Mouse (Mus musculus): ENCODE data around the gene Zbtb22. TPM values are rescaled to one million over a fixed set of nuclear protein-coding genes. Genes with fewer than 3 reads are reported as not detected.

Gene Zbtb22
- polyA plus RNA-seq, 1 experiment = 92.1 TPM

DNA sequence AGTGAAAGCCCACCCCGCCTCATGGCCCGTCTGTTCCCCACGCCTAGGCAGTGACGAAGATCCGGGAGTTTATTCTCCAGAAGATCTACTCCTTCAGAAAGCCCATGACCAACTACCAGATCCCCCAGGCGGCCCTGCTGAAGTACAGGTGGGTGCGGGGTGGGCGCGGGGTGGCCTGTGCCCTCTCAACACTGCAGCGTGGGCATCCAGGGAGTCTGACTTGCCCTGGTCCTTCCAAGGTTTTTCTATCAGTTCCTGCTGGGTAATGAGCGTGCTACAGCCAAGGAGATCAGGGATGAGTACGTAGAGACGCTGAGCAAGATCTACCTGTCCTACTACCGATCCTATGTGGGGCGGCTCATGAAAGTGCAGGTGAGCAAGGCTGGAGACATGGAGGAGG, 44.2 kb downstream of the Zbtb22 start:
- 92% methylated on average over 15 of the region's 15 CpGs for WGBS
- no peak for TF ChIP-seq CTCF (IDR thresholded peaks at IDR 0.05; ENCODE audit: insufficient read depth, low read length)
- TF ChIP-seq POLR2A (IDR thresholded peaks at IDR 0.05; ENCODE audit: borderline replicate concordance, extremely low read depth, low read depth, low read length) = no peak
- peaks cover 3% of the 10 kb centered on the region for H3K4me1 ChIP-seq (ENCODE audit: control insufficient read depth, insufficient read depth, low read length)
- no peak overlapping the region for H3K4me3 ChIP-seq (replicated peaks; ENCODE audit: extremely low read depth, low read depth, low read length)
- DNase-seq = no peak

DNA sequence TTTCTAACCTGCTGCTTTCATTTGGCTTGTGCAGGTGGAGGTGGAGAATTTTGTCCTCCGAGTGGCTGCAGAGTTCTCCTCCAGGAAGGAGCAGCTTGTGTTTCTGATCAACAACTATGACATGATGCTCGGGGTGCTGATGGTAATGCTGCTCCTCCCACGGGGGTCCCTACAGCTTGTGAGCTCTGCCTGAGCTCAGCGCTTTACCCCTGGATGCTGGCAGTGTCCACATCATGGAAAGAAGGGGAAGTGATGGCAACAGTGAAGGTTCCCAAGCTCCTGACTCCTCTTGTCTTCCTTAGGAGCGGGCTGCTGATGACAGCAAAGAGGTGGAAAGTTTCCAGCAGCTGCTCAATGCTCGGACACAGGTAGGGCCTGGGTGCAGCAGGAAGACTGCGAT, 47.2 kb downstream of the Zbtb22 start:
- WGBS = 91% methylated on average over 7 of the region's 7 CpGs
- TF ChIP-seq POLR2A (IDR thresholded peaks at IDR 0.05; ENCODE audit: borderline replicate concordance, extremely low read depth, low read depth, low read length) (no peak), CTCF (IDR thresholded peaks at IDR 0.05; ENCODE audit: insufficient read depth, low read length) (no peak)
- DNase-seq = no peak
- H3K4me1 ChIP-seq (ENCODE audit: control insufficient read depth, insufficient read depth, low read length) = no peaks in the 10 kb centered on the region
- H3K4me3 ChIP-seq (replicated peaks; ENCODE audit: extremely low read depth, low read depth, low read length) = no peak overlapping the region

DNA sequence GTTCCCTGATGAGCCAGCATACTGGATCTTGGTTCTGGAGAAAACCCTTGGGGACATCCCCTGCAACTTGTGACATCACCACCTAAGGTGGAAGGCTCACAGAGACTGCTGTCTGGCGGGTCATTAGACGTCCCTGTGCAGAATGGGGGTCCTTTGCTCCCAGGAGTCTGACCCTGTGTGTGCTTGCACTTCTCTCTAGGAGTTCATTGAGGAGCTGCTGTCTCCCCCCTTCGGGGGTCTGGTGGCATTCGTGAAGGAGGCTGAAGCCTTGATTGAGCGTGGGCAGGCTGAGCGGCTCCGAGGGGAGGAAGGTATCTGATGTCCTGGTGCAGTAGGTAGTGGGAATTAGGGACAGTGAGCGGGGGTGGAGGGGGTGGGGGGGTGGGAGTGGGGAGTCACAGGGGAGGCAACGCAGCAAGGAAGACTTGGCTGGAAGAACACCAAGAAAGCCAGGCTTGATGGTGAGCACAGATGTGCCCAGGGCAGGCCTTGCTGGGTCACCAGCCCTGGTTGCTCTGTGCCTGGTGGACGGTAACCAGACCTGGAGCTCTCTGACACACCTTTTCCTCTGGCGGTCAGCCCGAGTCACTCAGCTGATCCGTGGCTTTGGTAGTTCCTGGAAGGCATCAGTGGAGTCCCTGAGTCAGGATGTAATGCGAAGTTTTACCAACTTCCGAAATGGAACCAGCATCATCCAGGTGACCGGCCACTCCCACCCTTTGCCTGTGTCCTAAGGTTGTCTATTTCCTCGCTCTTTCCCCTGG, 49.6 kb downstream of the Zbtb22 start:
- H3K4me3 ChIP-seq (replicated peaks; ENCODE audit: extremely low read depth, low read depth, low read length) = no peak overlapping the region
- WGBS = 89% methylated on average over 17 of the region's 17 CpGs
- H3K4me1 ChIP-seq (ENCODE audit: control insufficient read depth, insufficient read depth, low read length) = no peaks in the 10 kb centered on the region
- TF ChIP-seq CTCF (IDR thresholded peaks at IDR 0.05; ENCODE audit: insufficient read depth, low read length) (no peak), POLR2A (IDR thresholded peaks at IDR 0.05; ENCODE audit: borderline replicate concordance, extremely low read depth, low read depth, low read length) (no peak)
- no peak for DNase-seq

DNA sequence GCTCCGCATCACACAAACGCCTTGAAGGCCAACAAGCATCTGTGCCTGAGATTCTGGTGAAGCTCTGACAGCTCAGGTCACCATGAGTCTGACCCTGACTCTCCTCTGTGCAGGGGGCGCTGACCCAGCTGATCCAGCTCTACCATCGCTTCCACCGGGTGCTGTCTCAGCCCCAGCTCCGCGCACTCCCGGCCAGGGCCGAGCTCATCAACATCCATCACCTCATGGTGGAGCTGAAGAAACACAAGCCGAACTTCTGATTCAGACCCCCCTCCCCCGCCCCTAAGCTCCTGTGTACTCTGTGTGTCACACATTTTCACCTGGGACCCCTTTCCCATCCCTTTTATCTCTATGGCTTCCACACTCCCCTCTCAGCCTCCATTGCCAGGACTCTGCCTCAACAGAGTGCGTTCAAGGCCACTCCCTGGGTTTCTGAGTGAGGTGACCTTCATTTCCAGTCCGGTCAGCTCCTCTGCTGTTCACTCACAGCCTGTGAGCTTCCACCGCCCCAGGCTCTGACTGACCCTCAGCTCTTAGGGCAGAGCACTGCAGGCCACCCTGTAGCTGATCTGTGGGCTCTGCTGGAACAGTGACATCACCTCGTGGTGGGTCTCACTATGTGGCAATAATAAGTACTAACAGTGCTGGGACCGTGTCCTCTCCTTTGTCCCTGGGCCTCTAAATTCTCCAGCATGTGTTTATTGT, 50.3 kb downstream of the Zbtb22 start:
- DNase-seq = no peak
- 82% methylated on average over 16 of the region's 16 CpGs for WGBS
- Histone ChIP-seq H3K4me3 (replicated peaks; ENCODE audit: extremely low read depth, low read depth, low read length) (no peak overlapping the region), H3K4me1 (ENCODE audit: control insufficient read depth, insufficient read depth, low read length) (no peaks in the 10 kb centered on the region)
- no peak for TF ChIP-seq POLR2A (IDR thresholded peaks at IDR 0.05; ENCODE audit: borderline replicate concordance, extremely low read depth, low read depth, low read length)
- no peak for TF ChIP-seq CTCF (IDR thresholded peaks at IDR 0.05; ENCODE audit: insufficient read depth, low read length)

DNA sequence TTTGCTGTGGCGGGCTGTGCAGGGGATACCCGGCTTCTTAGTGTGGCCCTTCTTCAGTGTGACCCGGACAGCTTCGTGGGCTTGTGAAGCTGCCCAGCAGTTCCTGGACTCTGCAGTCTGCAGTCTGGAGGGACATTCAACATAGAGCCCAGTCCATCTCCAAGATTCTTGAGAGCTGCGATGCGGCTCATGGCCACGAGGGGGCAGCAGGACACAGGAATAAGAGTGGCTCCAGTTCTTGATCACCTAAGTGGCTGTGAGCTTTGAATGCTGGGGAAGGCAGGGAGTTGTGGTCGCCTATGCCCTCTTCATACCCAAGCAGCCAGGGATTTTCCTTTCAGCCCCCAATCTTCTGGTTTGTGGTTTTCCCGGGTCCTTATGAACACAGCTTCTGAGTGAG, 52.8 kb downstream of the Zbtb22 start:
- TF ChIP-seq CTCF (IDR thresholded peaks at IDR 0.05; ENCODE audit: insufficient read depth, low read length) = peak; percentile 95
- TF ChIP-seq POLR2A (IDR thresholded peaks at IDR 0.05; ENCODE audit: borderline replicate concordance, extremely low read depth, low read depth, low read length) = peak; percentile 23; the same call in 1 of the 2 replicates
- Histone ChIP-seq H3K4me3 (replicated peaks; ENCODE audit: extremely low read depth, low read depth, low read length) (no peak overlapping the region), H3K4me1 (ENCODE audit: control insufficient read depth, insufficient read depth, low read length) (no peaks in the 10 kb centered on the region)
- DNase-seq = peak; percentile 80
- WGBS = 2% methylated on average over 9 of the region's 9 CpGs

Other genes with a start within 250 kb of the Zbtb22 start
- 72.4 and 83.8 TPM in 2 replicates for gene Hnrnpm, start 229.0 kb upstream of the Zbtb22 start, polyA plus RNA-seq (2012; rRNA removed)
- 114 and 126 TPM in 2 replicates for gene March2, start 197.2 kb upstream of the Zbtb22 start, polyA plus RNA-seq (2012; rRNA removed)
- 389 and 406 TPM in 2 replicates for gene Rab11b, start 155.4 kb upstream of the Zbtb22 start, polyA plus RNA-seq (2012; rRNA removed)
- gene Angptl4, start 134.1 kb upstream of the Zbtb22 start, polyA plus RNA-seq (2012; rRNA removed) = 34.6 and 87.6 TPM in 2 replicates
- 395 and 450 TPM in 2 replicates for gene Kank3, start 105.4 kb upstream of the Zbtb22 start, polyA plus RNA-seq (2012; rRNA removed)
- gene Rps28, start 91.3 kb upstream of the Zbtb22 start, polyA plus RNA-seq (2012; rRNA removed) = 506 and 507 TPM in 2 replicates
- gene Ndufa7, start 91.3 kb upstream of the Zbtb22 start, polyA plus RNA-seq (2012; rRNA removed) = 334 and 389 TPM in 2 replicates
- gene Cd320, start 72.8 kb upstream of the Zbtb22 start, polyA plus RNA-seq (2012; rRNA removed) = 28.3 and 30.4 TPM in 2 replicates
- not detected in 2 replicates for gene Gm7029, start 42.1 kb upstream of the Zbtb22 start, polyA plus RNA-seq (2012; rRNA removed)
- 1.2 and 3.0 TPM in 2 replicates for gene Kifc1, start 25.2 kb upstream of the Zbtb22 start, polyA plus RNA-seq (2012; rRNA removed)
- 0.33 and 0.41 TPM in 2 replicates for gene Platr17, start 10.8 kb upstream of the Zbtb22 start, polyA plus RNA-seq (2012; rRNA removed)
- gene Daxx, start 6.5 kb upstream of the Zbtb22 start, polyA plus RNA-seq (2012; rRNA removed) = 33.7 and 35.9 TPM in 2 replicates
- 225 and 249 TPM in 2 replicates for gene Tapbp, start within 50 bp of the Zbtb22 start, polyA plus RNA-seq (2012; rRNA removed)
- 247 and 272 TPM in 2 replicates for gene Rgl2, start 13.6 kb downstream of the Zbtb22 start, polyA plus RNA-seq (2012; rRNA removed)
- 19.2 and 26.2 TPM in 2 replicates for gene Pfdn6, start 24.4 kb downstream of the Zbtb22 start, polyA plus RNA-seq (2012; rRNA removed)
- gene Wdr46, start 24.8 kb downstream of the Zbtb22 start, polyA plus RNA-seq (2012; rRNA removed) = 13.4 and 16.8 TPM in 2 replicates
- 11.4 and 12.6 TPM in 2 replicates for gene B3galt4, start 35.6 kb downstream of the Zbtb22 start, polyA plus RNA-seq (2012; rRNA removed)
- 62.8 and 70.3 TPM in 2 replicates for gene Vps52, start 39.9 kb downstream of the Zbtb22 start, polyA plus RNA-seq (2012; rRNA removed)
- 260 and 331 TPM in 2 replicates for gene Rps18, start 40.1 kb downstream of the Zbtb22 start, polyA plus RNA-seq (2012; rRNA removed)
- 2,389 and 3,036 TPM in 2 replicates for gene H2-K1, start 84.4 kb downstream of the Zbtb22 start, polyA plus RNA-seq (2012; rRNA removed)
- 40.7 and 53.6 TPM in 2 replicates for gene Ring1, start 108.8 kb downstream of the Zbtb22 start, polyA plus RNA-seq (2012; rRNA removed)
- 91.2 and 130 TPM in 2 replicates for gene H2-Ke6, start 112.2 kb downstream of the Zbtb22 start, polyA plus RNA-seq (2012; rRNA removed)
- 161 and 183 TPM in 2 replicates for gene Slc39a7, start 115.8 kb downstream of the Zbtb22 start, polyA plus RNA-seq (2012; rRNA removed)
- 63.2 and 79.8 TPM in 2 replicates for gene Rxrb, start 115.9 kb downstream of the Zbtb22 start, polyA plus RNA-seq (2012; rRNA removed)
- 1.0 and 1.3 TPM in 2 replicates for gene Col11a2, start 123.5 kb downstream of the Zbtb22 start, polyA plus RNA-seq (2012; rRNA removed)
- gene H2-Oa, start 176.4 kb downstream of the Zbtb22 start, polyA plus RNA-seq (2012; rRNA removed) = 14.1 and 19.8 TPM in 2 replicates
- 109 and 118 TPM in 2 replicates for gene H2-DMa, start 203.6 kb downstream of the Zbtb22 start, polyA plus RNA-seq (2012; rRNA removed)
- 101 and 140 TPM in 2 replicates for gene Brd2, start 206.7 kb downstream of the Zbtb22 start, polyA plus RNA-seq (2012; rRNA removed)
- 33.3 and 38.9 TPM in 2 replicates for gene H2-DMb2, start 227.4 kb downstream of the Zbtb22 start, polyA plus RNA-seq (2012; rRNA removed)
- gene H2-DMb1, start 237.2 kb downstream of the Zbtb22 start, polyA plus RNA-seq (2012; rRNA removed) = 146 and 187 TPM in 2 replicates